ENCODE assay signal across 17 mouse cellular contexts in genomic region chr17:57286718-57287355, GRCm38 (mm10). TPM values are rescaled to one million over a fixed set of nuclear protein-coding genes. Genes with fewer than 3 reads are reported as not detected.
DNase-seq lines count a peak whose midpoint lies in the region; ATAC-seq and TF ChIP-seq lines count a peak whose summit lies in the region.
"Had no signal": no experiment of that assay in that cellular context is flagged by ENCODE, and none has a peak within 500 bp of the region (broad histone marks: within the 10 kb centered on the region; RNA-seq: fewer than 3 reads in every experiment).

No protein-coding gene starts in this region.

- 65% methylated on average over 8 of the region's 8 CpGs for WGBS in hindbrain, embryonic 16.5 days
- 70% methylated on average over 8 of the region's 8 CpGs for WGBS in hindbrain, postnatal 0 days
- 79% methylated on average over 8 of the region's 8 CpGs for WGBS in midbrain, embryonic 12.5 days

- ATAC-seq in hindbrain, embryonic 16.5 days = peak; percentile 63
- no peak for ATAC-seq in hindbrain, postnatal 0 days
- peak; percentile 27; the same call in 1 of the 2 replicates for ATAC-seq in midbrain, embryonic 12.5 days (ENCODE audit: low FRiP score, low read depth)
- ATAC-seq: lung, postnatal 0 days had no signal

- no peak for TF ChIP-seq CTCF in hindbrain, postnatal 0 days (IDR thresholded peaks at IDR 0.05; ENCODE audit: low read depth)
- TF ChIP-seq CTCF in gastrocnemius, adult 2 months (IDR thresholded peaks at IDR 0.05) = no peak

- H3K27me3 ChIP-seq in hindbrain, embryonic 16.5 days (replicated peaks; ENCODE audit: control insufficient read depth, insufficient read depth, low read length) = no peaks in the 10 kb centered on the region
- H3K27me3 ChIP-seq in hindbrain, postnatal 0 days (ENCODE audit: insufficient read depth, low read length) = no peaks in the 10 kb centered on the region
- no peaks in the 10 kb centered on the region for H3K27me3 ChIP-seq in midbrain, embryonic 12.5 days
- H3K27me3 ChIP-seq: limb, embryonic 15.5 days had no signal

- no peaks in the 10 kb centered on the region for H3K9me3 ChIP-seq in hindbrain, embryonic 16.5 days (ENCODE audit: control insufficient read depth, low read length)
- no peaks in the 10 kb centered on the region for H3K9me3 ChIP-seq in hindbrain, postnatal 0 days (ENCODE audit: low read length)
- H3K9me3 ChIP-seq in midbrain, embryonic 12.5 days = no peaks in the 10 kb centered on the region
- H3K9me3 ChIP-seq: limb, embryonic 15.5 days had no signal

- DNase-seq in hindbrain, postnatal 0 days (ENCODE audit: low spot score) = no peak
- peak; percentile 15 to 19 for DNase-seq in B cell, adult 2 months
- peak; percentile 55 for DNase-seq in MEL-GATA-1-ER (ENCODE audit: extremely low read depth, low read depth)
- no peak for DNase-seq in cerebellum, adult 18-20 months
- DNase-seq in urinary bladder, postnatal 10 days (ENCODE audit: low spot score) = no peak
- no peak for DNase-seq in gastrocnemius, adult 2 months
- DNase-seq: adrenal gland, postnatal 25 days; cerebellum, adult 11 months; heart, postnatal 14 days; kidney, adult 11 months; kidney, postnatal 4 days had no signal

- no peak overlapping the region for H3K9ac ChIP-seq in hindbrain, embryonic 16.5 days (ENCODE audit: low read depth, low read length)
- H3K9ac ChIP-seq in hindbrain, postnatal 0 days (replicated peaks; ENCODE audit: low read length) = no peak overlapping the region
- no peak overlapping the region for H3K9ac ChIP-seq in midbrain, embryonic 12.5 days (replicated peaks)
- H3K9ac ChIP-seq: limb, embryonic 15.5 days had no signal

- no peak overlapping the region for H3K27ac ChIP-seq in hindbrain, embryonic 16.5 days (ENCODE audit: low read depth, low read length)
- H3K27ac ChIP-seq in hindbrain, postnatal 0 days = no peak overlapping the region
- no peak overlapping the region for H3K27ac ChIP-seq in midbrain, embryonic 12.5 days (replicated peaks)
- H3K27ac ChIP-seq in gastrocnemius, adult 2 months = no peak overlapping the region
- H3K27ac ChIP-seq: left cerebral cortex, adult 2 months; limb, embryonic 15.5 days had no signal

- intact Hi-C loops in gastrocnemius, adult 2 months (cut with DNase I) = no loop called here

- no peak overlapping the region for H3K4me2 ChIP-seq in hindbrain, embryonic 16.5 days (ENCODE audit: low read length)
- H3K4me2 ChIP-seq in hindbrain, postnatal 0 days (ENCODE audit: low read depth, low read length) = no peak overlapping the region
- H3K4me2 ChIP-seq in midbrain, embryonic 12.5 days (replicated peaks) = no peak overlapping the region
- H3K4me2 ChIP-seq: limb, embryonic 15.5 days had no signal

- no peaks in the 10 kb centered on the region for H3K36me3 ChIP-seq in hindbrain, embryonic 16.5 days (ENCODE audit: control insufficient read depth, insufficient read depth, low read length)
- H3K36me3 ChIP-seq in hindbrain, postnatal 0 days (ENCODE audit: insufficient read depth, low read length) = no peaks in the 10 kb centered on the region
- no peaks in the 10 kb centered on the region for H3K36me3 ChIP-seq in midbrain, embryonic 12.5 days
- H3K36me3 ChIP-seq: limb, embryonic 15.5 days had no signal

- no peaks in the 10 kb centered on the region for H3K4me1 ChIP-seq in hindbrain, embryonic 16.5 days (ENCODE audit: control insufficient read depth, insufficient read depth, low read depth, low read length)
- H3K4me1 ChIP-seq in hindbrain, postnatal 0 days (ENCODE audit: insufficient read depth, low read length) = no peaks in the 10 kb centered on the region
- H3K4me1 ChIP-seq in midbrain, embryonic 12.5 days = no peaks in the 10 kb centered on the region
- H3K4me1 ChIP-seq: limb, embryonic 15.5 days had no signal

- H3K4me3 ChIP-seq in hindbrain, embryonic 16.5 days (ENCODE audit: low read length) = no peak overlapping the region
- no peak overlapping the region for H3K4me3 ChIP-seq in hindbrain, postnatal 0 days (ENCODE audit: low read length)
- H3K4me3 ChIP-seq in midbrain, embryonic 12.5 days = no peak overlapping the region
- H3K4me3 ChIP-seq in gastrocnemius, adult 2 months = no peak overlapping the region
- H3K4me3 ChIP-seq: erythroblast, embryonic 14.5 days; left cerebral cortex, adult 2 months; limb, embryonic 15.5 days had no signal

RNA-seq across cellular contexts. Expression of gene Vav1, which starts 7.9 kb away (rescaled TPM):
- 1.4 and 1.7 TPM in 2 replicates for polyA plus RNA-seq in hindbrain, embryonic 16.5 days (2015; fragmentation: Nextera tagmentation; extraction: Ambion mirVana)
- total RNA-seq in hindbrain, postnatal 0 days (2014; rRNA removed) = 2.2 and 2.5 TPM in 2 replicates
- polyA plus RNA-seq in hindbrain, postnatal 0 days (2015; fragmentation: Nextera tagmentation; extraction: Ambion mirVana) = 1.9 and 2.5 TPM in 2 replicates
- 2.0 and 2.1 TPM in 2 replicates for polyA plus RNA-seq in midbrain, embryonic 12.5 days (2016; fragmentation: Nextera tagmentation; extraction: Ambion mirVana)
- total RNA-seq in gastrocnemius, adult 2 months (2021) = under 1 TPM; 0.46 to 0.56 TPM

RNA-seq across cellular contexts. Expression of gene Trip10, which starts 37.6 kb away (rescaled TPM):
- 10.1 and 11.6 TPM in 2 replicates for polyA plus RNA-seq in hindbrain, embryonic 16.5 days (2015; fragmentation: Nextera tagmentation; extraction: Ambion mirVana)
- total RNA-seq in hindbrain, postnatal 0 days (2014; rRNA removed) = 8.5 TPM in 2 replicates
- 7.6 and 7.8 TPM in 2 replicates for polyA plus RNA-seq in hindbrain, postnatal 0 days (2015; fragmentation: Nextera tagmentation; extraction: Ambion mirVana)
- polyA plus RNA-seq in midbrain, embryonic 12.5 days (2016; fragmentation: Nextera tagmentation; extraction: Ambion mirVana) = 23.5 and 26.6 TPM in 2 replicates
- 100 to 1,000 TPM; 170 to 176 TPM for total RNA-seq in gastrocnemius, adult 2 months (2021)

RNA-seq across cellular contexts. Expression of gene Gpr108, which starts 38.6 kb away (rescaled TPM):
- polyA plus RNA-seq in hindbrain, embryonic 16.5 days (2015; fragmentation: Nextera tagmentation; extraction: Ambion mirVana) = 22.8 and 24.2 TPM in 2 replicates
- 19.6 and 21.3 TPM in 2 replicates for total RNA-seq in hindbrain, postnatal 0 days (2014; rRNA removed)
- 23.6 and 24.1 TPM in 2 replicates for polyA plus RNA-seq in hindbrain, postnatal 0 days (2015; fragmentation: Nextera tagmentation; extraction: Ambion mirVana)
- polyA plus RNA-seq in midbrain, embryonic 12.5 days (2016; fragmentation: Nextera tagmentation; extraction: Ambion mirVana) = 23.3 and 24.5 TPM in 2 replicates
- total RNA-seq in gastrocnemius, adult 2 months (2021) = 10 to 100 TPM; 24.0 to 24.4 TPM

RNA-seq across cellular contexts. Expression of gene C3, which starts 58.9 kb away (rescaled TPM):
- polyA plus RNA-seq in hindbrain, embryonic 16.5 days (2015; fragmentation: Nextera tagmentation; extraction: Ambion mirVana) = 2.1 TPM in 2 replicates
- total RNA-seq in hindbrain, postnatal 0 days (2014; rRNA removed) = 0.78 and 0.86 TPM in 2 replicates
- polyA plus RNA-seq in hindbrain, postnatal 0 days (2015; fragmentation: Nextera tagmentation; extraction: Ambion mirVana) = 1.8 and 2.5 TPM in 2 replicates
- polyA plus RNA-seq in midbrain, embryonic 12.5 days (2016; fragmentation: Nextera tagmentation; extraction: Ambion mirVana) = 0.50 and 0.64 TPM in 2 replicates
- total RNA-seq in gastrocnemius, adult 2 months (2021) = 10 to 100 TPM; 10.3 to 24.5 TPM

Comparison
In these comparisons a context has a peak if more than half of its experiments do, and no peak if none do; other contexts are left out.
1. DNase-seq: peak in B cell, adult 2 months (2 of 2) and MEL-GATA-1-ER (single experiment); none in hindbrain, postnatal 0 days (single experiment), cerebellum, adult 18-20 months (0 of 2), urinary bladder, postnatal 10 days (single experiment) and gastrocnemius, adult 2 months (single experiment).